Mouse (Mus musculus): ENCODE data around the gene Sh3rf1. TPM values are rescaled to one million over a fixed set of nuclear protein-coding genes. Genes with fewer than 3 reads are reported as not detected.

Sh3rf1 gene
- total RNA-seq, 2 experiments from 2014 or later, result 42.1 to 42.2 TPM

- no peak for DNase-seq (ENCODE audit: extremely low spot score in 1 of 2, low spot score in 2 of 2)
- intact Hi-C loops (cut with DNase I), result no loop called here
Observed at GRCm38 (mm10) chr8:61308896-61309295, 85.2 kb downstream of the Sh3rf1 start.

GRCm38 (mm10) chr8:61309530-61310402 lies 86.1 kb downstream of the Sh3rf1 start:
- intact Hi-C loops (cut with DNase I), result no loop called here

DNA sequence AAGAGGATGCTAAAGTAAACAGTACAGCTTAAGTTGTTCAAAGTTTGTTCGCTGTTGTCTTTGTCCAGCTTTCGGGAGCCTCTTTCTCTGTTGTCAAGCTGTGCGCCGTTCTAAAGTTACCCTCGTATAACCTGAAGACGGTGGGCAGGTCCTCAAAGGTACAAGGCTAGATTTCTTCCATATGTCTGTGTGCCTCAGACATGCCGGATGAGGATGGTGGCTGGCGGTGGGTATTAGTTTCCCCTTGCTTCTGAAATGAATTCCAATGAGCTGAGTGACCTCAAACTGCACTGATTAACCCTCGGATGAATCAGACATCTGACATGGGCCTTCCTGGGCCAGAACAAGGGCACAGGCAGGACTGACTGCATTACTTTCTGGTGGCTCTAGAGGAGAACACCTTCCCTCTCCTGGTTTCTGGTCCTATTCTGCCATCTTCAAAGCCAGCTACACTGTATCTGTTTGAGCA lies 86.8 kb downstream of the Sh3rf1 start:
- DNase-seq (ENCODE audit: extremely low spot score in 1 of 2, low spot score in 2 of 2), result no peak
- intact Hi-C loops (cut with DNase I), result no loop called here

More at GRCm38 (mm10) chr8:61309530-61310402, 86.1 kb downstream of the Sh3rf1 start:
- DNase-seq (ENCODE audit: extremely low spot score in 1 of 2, low spot score in 2 of 2), result no peak

DNA sequence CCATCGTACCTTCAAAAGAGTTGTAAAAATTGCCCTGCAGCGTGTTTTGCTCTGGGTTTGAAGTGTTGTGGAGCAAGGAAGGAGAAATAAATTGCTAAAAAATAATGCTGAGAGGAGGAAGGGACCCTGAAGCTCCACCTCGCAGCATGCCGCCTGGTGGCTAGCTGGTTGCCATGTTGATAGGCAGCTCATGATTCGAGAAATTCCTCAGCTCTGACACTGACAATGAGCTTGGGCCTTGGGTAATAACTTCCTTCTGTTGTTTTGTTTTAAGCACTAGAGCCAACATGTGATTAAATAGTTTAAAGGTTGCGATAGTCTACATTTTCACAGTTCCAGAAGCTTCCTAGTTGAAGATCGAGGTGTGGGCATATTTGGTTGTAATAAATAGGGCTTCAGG lies 89.3 kb downstream of the Sh3rf1 start:
- intact Hi-C loops (cut with DNase I), result no loop called here
- DNase-seq (ENCODE audit: extremely low spot score in 1 of 2, low spot score in 2 of 2), result no peak

DNA sequence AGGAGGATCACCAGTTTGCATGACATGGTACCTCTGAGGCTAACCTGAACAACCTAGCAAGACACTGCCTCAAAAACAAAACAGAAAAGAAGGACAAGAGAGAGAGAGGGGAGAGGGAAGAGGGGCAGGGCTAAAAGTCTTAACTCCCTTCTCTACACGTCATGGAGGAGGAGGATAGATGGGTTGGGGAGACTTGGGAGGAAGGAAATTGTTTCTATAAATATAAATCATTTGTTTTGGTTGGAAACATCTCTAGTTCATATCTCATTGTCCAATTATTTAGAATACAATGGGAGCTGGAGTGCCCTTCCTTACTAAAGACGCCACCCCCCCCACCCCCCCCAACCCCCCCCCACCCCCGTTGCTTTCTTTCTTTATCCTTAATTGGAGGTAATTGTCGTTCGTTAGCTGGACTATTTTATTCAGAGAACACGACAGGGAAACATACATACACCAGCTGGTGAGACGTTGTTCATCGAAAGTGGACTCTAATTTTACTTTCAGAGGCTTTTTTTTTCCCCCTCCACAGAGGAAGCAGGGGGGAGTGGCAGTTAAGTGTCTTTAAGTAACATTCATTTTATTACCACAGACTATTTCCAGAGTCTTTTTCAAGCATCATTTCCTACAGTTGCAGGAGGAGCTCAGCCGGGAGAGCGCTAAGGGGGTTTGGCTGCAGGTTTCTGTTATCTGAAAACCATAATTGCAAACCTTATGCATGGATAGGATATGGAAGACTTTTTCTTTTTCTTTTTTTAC lies 92.5 kb downstream of the Sh3rf1 start:
- DNase-seq (ENCODE audit: extremely low spot score in 1 of 2, low spot score in 2 of 2), result no peak
- intact Hi-C loops (cut with DNase I), result no loop called here

- intact Hi-C loops (cut with DNase I), result no loop called here
- no peak for DNase-seq (ENCODE audit: extremely low spot score in 1 of 2, low spot score in 2 of 2)
Observed at GRCm38 (mm10) chr8:61316813-61317534, 93.3 kb downstream of the Sh3rf1 start.

GRCm38 (mm10) chr8:61317535-61318136 lies 94.0 kb downstream of the Sh3rf1 start:
- intact Hi-C loops (cut with DNase I), result no loop called here
- no peak for DNase-seq (ENCODE audit: extremely low spot score in 1 of 2, low spot score in 2 of 2)

- intact Hi-C loops (cut with DNase I), result no loop called here
- DNase-seq (ENCODE audit: extremely low spot score in 1 of 2, low spot score in 2 of 2), result no peak
Observed at GRCm38 (mm10) chr8:61321216-61321615, 97.5 kb downstream of the Sh3rf1 start.

DNA sequence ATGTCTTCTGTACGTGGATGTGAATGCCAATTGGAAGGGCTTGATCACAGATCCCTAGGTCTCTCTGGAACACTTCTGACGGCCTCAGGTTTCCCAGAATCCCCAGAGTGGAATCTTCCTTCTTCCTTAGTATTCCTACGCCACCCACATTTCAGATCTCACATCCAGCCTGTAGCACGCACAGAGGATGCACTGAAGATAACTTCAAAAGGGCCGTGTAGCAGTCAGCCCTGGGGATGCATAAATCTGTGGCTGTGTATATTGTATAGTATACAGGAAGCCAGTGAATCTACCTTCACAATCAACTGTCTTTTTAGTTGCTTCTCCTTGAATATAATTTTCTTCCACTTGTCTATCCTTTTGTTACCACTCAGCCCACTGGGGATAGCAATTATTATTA lies 98.1 kb downstream of the Sh3rf1 start:
- no peak for DNase-seq (ENCODE audit: extremely low spot score in 1 of 2, low spot score in 2 of 2)
- intact Hi-C loops (cut with DNase I), result no loop called here

DNA sequence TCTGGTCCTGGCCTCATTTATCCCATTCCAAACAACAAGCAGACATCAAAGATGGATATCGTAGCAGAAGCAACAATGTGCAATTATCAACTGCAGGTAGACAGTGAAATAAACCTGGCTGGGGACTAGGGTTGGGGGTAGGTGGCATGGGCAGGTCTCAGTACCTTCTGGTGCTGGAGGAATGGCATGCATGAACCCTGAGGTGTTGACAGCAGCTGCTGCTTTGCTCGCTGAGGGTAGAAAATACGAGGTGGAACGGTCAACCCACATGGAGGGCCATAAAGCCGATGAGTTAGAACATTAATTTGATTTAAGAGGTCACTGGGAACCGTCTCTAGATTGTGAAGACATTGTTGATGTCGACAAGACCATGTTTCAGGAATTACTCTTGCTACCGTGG lies 98.8 kb downstream of the Sh3rf1 start:
- intact Hi-C loops (cut with DNase I), result no loop called here
- no peak for DNase-seq (ENCODE audit: extremely low spot score in 1 of 2, low spot score in 2 of 2)

GRCm38 (mm10) chr8:61324363-61324914 lies 100.8 kb downstream of the Sh3rf1 start:
- intact Hi-C loops (cut with DNase I), result no loop called here
- peak in 1 of 2 experiments; percentile 46 for DNase-seq (ENCODE audit: extremely low spot score in 1 of 2, low spot score in 2 of 2)

- intact Hi-C loops (cut with DNase I), result no loop called here
- no peak for DNase-seq (ENCODE audit: extremely low spot score in 1 of 2, low spot score in 2 of 2)
Observed at GRCm38 (mm10) chr8:61325014-61325715, 101.5 kb downstream of the Sh3rf1 start.

- no peak for DNase-seq (ENCODE audit: extremely low spot score in 1 of 2, low spot score in 2 of 2)
- intact Hi-C loops (cut with DNase I), result no loop called here
Observed at GRCm38 (mm10) chr8:61326281-61326680, 102.6 kb downstream of the Sh3rf1 start.

DNA sequence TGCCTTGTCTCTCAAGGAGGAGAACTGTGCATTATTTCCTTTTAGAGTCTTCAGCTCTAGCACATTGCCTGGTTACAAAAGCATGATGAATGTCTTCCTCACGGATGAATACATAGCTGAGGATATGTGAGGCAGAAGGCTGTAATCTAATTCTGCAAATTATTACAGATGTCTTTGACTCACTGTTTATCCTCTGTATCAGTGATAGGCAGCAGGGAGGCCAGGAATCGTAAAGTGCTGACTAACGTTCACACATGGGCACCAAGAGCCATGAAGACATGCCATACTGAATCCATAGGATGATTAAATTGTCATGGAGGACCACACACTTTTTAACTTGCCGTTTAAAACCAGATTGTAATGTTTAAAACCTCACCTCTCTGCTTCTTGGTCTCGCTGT lies 103.7 kb downstream of the Sh3rf1 start:
- intact Hi-C loops (cut with DNase I), result no loop called here
- DNase-seq (ENCODE audit: extremely low spot score in 1 of 2, low spot score in 2 of 2), result no peak

GRCm38 (mm10) chr8:61339629-61340028 lies 116.0 kb downstream of the Sh3rf1 start:
- intact Hi-C loops (cut with DNase I), result no loop called here
- DNase-seq (ENCODE audit: extremely low spot score in 1 of 2, low spot score in 2 of 2), result no peak

GRCm38 (mm10) chr8:61340283-61340984 lies 116.8 kb downstream of the Sh3rf1 start:
- no peak for DNase-seq (ENCODE audit: extremely low spot score in 1 of 2, low spot score in 2 of 2)
- intact Hi-C loops (cut with DNase I), result no loop called here

DNA sequence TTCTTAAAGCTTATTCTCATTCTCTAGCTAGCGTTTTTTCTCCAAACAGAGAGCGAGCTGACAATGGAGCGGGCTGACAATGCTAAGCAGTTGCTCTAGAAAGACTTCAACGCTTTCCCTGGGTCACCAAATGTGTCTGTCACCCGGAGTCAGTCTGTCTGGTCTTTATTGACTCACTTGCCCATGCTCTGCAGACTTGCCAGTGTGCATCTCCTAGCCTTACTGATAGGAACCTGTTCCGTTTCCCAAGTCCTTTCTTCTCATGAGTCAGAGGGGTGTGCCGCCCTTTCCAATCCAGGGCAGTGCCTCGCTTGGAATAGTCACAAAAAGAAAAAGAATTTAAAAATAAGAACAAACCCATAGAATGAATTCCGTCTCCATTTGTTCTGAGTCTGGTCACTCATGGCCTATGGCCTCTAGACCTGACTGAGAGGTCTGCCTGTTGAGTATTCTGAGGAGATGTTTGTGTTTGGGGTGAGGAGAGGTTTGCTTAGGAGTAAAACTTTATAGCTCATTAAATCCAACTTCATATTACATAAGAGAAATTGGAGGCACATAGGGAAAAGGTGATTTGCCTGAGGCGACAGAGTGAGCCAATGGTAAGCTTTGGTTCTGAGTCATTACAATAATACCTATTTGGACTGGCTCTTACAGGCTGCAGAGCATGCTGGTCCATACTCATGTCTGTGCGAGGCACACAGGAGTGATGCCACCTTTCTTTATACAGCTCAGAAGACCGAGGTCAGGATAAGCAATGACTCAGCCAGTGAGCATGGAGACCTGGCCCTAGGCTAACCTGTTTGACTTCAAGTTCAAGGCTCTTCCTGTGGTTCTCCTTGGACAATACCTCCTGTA lies 118.1 kb downstream of the Sh3rf1 start:
- no peak for DNase-seq (ENCODE audit: extremely low spot score in 1 of 2, low spot score in 2 of 2)
- intact Hi-C loops (cut with DNase I), result no loop called here

Data from left cerebral cortex, postnatal 10 days (tissue).